Mouse (Mus musculus): Measurements from ENCODE around the gene Sox18. TPM values are rescaled to one million over a fixed set of nuclear protein-coding genes. Genes with fewer than 3 reads are reported as not detected.

Gene Sox18
- total and polyA plus RNA-seq, 2 experiments from 2014 or later = 10.6 to 14.7 TPM

DNA sequence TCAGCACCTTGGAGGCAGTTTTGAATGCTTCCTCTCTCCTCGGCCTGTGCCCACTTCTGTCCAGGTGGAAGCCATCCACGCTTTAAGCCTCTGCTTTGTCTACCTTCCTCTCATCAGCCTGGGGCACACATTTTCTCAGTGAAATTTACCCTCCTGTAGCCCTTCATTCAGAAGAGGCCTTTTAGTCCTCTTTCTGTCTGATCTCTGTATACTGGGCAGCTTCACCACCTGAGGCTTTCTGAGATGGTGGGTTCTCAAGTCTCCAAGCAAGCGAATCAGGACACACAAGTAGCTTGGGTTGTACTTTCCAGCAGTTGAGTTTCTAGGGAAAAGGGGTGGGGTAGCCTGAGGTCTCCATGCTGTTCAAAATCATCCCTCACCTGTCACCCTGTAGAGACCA lies 20.9 kb upstream of the Sox18 start:
- WGBS = 92% methylated on average over 3 of the region's 3 CpGs
- DNase-seq (ENCODE audit: low spot score) (no peak), ATAC-seq (no peak)
- no peak for TF ChIP-seq CTCF (IDR thresholded peaks at IDR 0.05; ENCODE audit: low read depth)
- Histone ChIP-seq H3K9me3 (ENCODE audit: low read length) (no peaks in the 10 kb centered on the region), H3K27me3 (ENCODE audit: insufficient read depth, low read length) (no peaks in the 10 kb centered on the region), H3K4me2 (ENCODE audit: low read depth, low read length) (peak overlapping the region; percentile 97), H3K36me3 (ENCODE audit: insufficient read depth, low read length) (peaks cover 23% of the 10 kb centered on the region), H3K27ac (no peak overlapping the region), H3K4me1 (ENCODE audit: insufficient read depth, low read length) (no peaks in the 10 kb centered on the region; the same call in 1 of the 2 replicates), H3K4me3 (ENCODE audit: low read length) (no peak overlapping the region), H3K9ac (replicated peaks; ENCODE audit: low read length) (no peak overlapping the region)

GRCm38 (mm10) chr2:181691571-181691970 lies 20.1 kb upstream of the Sox18 start:
- no peak for ATAC-seq
- TF ChIP-seq CTCF (IDR thresholded peaks at IDR 0.05; ENCODE audit: low read depth) = no peak
- Histone ChIP-seq H3K4me2 (ENCODE audit: low read depth, low read length) (no peak overlapping the region), H3K4me1 (ENCODE audit: insufficient read depth, low read length) (no peaks in the 10 kb centered on the region; the same call in 1 of the 2 replicates), H3K9me3 (ENCODE audit: low read length) (no peaks in the 10 kb centered on the region), H3K4me3 (ENCODE audit: low read length) (no peak overlapping the region), H3K9ac (replicated peaks; ENCODE audit: low read length) (no peak overlapping the region), H3K27ac (no peak overlapping the region), H3K36me3 (ENCODE audit: insufficient read depth, low read length) (peaks cover 30% of the 10 kb centered on the region), H3K27me3 (ENCODE audit: insufficient read depth, low read length) (no peaks in the 10 kb centered on the region)
- WGBS = 88% methylated on average over 4 of the region's 4 CpGs
- DNase-seq (ENCODE audit: low spot score) = no peak

- no peak overlapping the region for H3K4me3 ChIP-seq (ENCODE audit: low read length)
- H3K4me1 ChIP-seq (ENCODE audit: insufficient read depth, low read length) = no peaks in the 10 kb centered on the region; the same call in 1 of the 2 replicates
- no peak overlapping the region for H3K27ac ChIP-seq
- peaks cover 35% of the 10 kb centered on the region for H3K36me3 ChIP-seq (ENCODE audit: insufficient read depth, low read length)
- 87% methylated on average over 6 of the region's 6 CpGs for WGBS
- DNase-seq (ENCODE audit: low spot score) (no peak), ATAC-seq (no peak)
- no peaks in the 10 kb centered on the region for H3K27me3 ChIP-seq (ENCODE audit: insufficient read depth, low read length)
- H3K9me3 ChIP-seq (ENCODE audit: low read length) = no peaks in the 10 kb centered on the region
- TF ChIP-seq CTCF (IDR thresholded peaks at IDR 0.05; ENCODE audit: low read depth) = no peak
- no peak overlapping the region for H3K4me2 ChIP-seq (ENCODE audit: low read depth, low read length)
- H3K9ac ChIP-seq (replicated peaks; ENCODE audit: low read length) = no peak overlapping the region
Measured at GRCm38 (mm10) chr2:181691083-181691482, 19.6 kb upstream of the Sox18 start.

DNA sequence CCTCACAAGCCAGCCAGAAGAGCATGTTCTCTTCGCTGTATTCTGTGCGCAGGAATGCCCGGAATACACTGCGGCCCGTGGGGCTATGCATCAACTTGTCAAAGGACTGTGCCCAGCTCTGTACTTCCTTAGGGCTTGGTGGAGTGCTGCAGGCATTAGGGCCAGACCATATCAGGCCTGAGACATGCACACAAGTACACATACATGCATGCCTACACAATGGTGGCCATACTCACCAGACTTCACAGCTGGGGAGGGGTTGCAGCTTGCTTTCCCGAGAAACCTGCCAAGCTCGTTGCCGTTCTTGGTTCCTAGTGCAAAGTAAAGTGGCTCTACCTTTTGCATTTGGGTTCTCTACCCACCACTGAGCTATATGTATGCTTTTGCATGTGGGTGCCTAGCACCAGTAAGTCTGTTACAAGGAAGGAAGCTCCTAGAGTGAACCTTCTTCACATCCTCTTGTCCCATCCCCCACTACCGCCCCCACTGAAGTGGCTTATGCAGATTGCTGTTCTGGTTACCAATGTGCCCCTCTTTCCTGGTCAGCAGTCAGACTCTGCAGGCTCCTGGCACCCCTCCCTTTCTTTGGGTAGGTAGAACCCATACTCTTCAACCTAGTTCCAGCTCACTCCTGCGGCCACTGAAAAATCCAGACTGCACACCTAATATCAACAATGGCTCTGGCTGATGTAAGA lies 18.2 kb upstream of the Sox18 start:
- Histone ChIP-seq H3K36me3 (ENCODE audit: insufficient read depth, low read length) (peaks cover 39% of the 10 kb centered on the region), H3K27me3 (ENCODE audit: insufficient read depth, low read length) (no peaks in the 10 kb centered on the region), H3K27ac (no peak overlapping the region), H3K9me3 (ENCODE audit: low read length) (no peaks in the 10 kb centered on the region), H3K4me2 (ENCODE audit: low read depth, low read length) (no peak overlapping the region), H3K9ac (replicated peaks; ENCODE audit: low read length) (no peak overlapping the region), H3K4me3 (ENCODE audit: low read length) (no peak overlapping the region), H3K4me1 (ENCODE audit: insufficient read depth, low read length) (no peaks in the 10 kb centered on the region; the same call in 1 of the 2 replicates)
- no peak for DNase-seq (ENCODE audit: low spot score)
- ATAC-seq = no peak
- WGBS = 89% methylated on average over 10 of the region's 10 CpGs
- no peak for TF ChIP-seq CTCF (IDR thresholded peaks at IDR 0.05; ENCODE audit: low read depth)

- Histone ChIP-seq H3K27ac (no peak overlapping the region), H3K4me3 (ENCODE audit: low read length) (no peak overlapping the region), H3K9me3 (ENCODE audit: low read length) (no peaks in the 10 kb centered on the region), H3K36me3 (ENCODE audit: insufficient read depth, low read length) (peaks cover 39% of the 10 kb centered on the region), H3K4me2 (ENCODE audit: low read depth, low read length) (no peak overlapping the region), H3K9ac (replicated peaks; ENCODE audit: low read length) (no peak overlapping the region), H3K27me3 (ENCODE audit: insufficient read depth, low read length) (no peaks in the 10 kb centered on the region), H3K4me1 (ENCODE audit: insufficient read depth, low read length) (no peaks in the 10 kb centered on the region)
- ATAC-seq (no peak), DNase-seq (ENCODE audit: low spot score) (no peak)
- WGBS = 93% methylated on average over 8 of the region's 8 CpGs
- no peak for TF ChIP-seq CTCF (IDR thresholded peaks at IDR 0.05; ENCODE audit: low read depth)
Measured at GRCm38 (mm10) chr2:181687586-181687985, 16.1 kb upstream of the Sox18 start.

GRCm38 (mm10) chr2:181685686-181686085 lies 14.2 kb upstream of the Sox18 start:
- Histone ChIP-seq H3K4me3 (ENCODE audit: low read length) (no peak overlapping the region), H3K9ac (replicated peaks; ENCODE audit: low read length) (no peak overlapping the region), H3K27ac (no peak overlapping the region), H3K36me3 (ENCODE audit: insufficient read depth, low read length) (peaks cover 39% of the 10 kb centered on the region), H3K9me3 (ENCODE audit: low read length) (no peaks in the 10 kb centered on the region), H3K4me1 (ENCODE audit: insufficient read depth, low read length) (no peaks in the 10 kb centered on the region), H3K27me3 (ENCODE audit: insufficient read depth, low read length) (no peaks in the 10 kb centered on the region), H3K4me2 (ENCODE audit: low read depth, low read length) (no peak overlapping the region)
- ATAC-seq (no peak), DNase-seq (ENCODE audit: low spot score) (no peak)
- TF ChIP-seq CTCF (IDR thresholded peaks at IDR 0.05; ENCODE audit: low read depth) = no peak
- 97% methylated on average over 4 of the region's 4 CpGs for WGBS

- DNase-seq (ENCODE audit: low spot score) (no peak), ATAC-seq (no peak)
- peaks cover 38% of the 10 kb centered on the region for H3K36me3 ChIP-seq (ENCODE audit: insufficient read depth, low read length)
- TF ChIP-seq CTCF (IDR thresholded peaks at IDR 0.05; ENCODE audit: low read depth) = no peak
- no peaks in the 10 kb centered on the region for H3K27me3 ChIP-seq (ENCODE audit: insufficient read depth, low read length)
- no peaks in the 10 kb centered on the region for H3K4me1 ChIP-seq (ENCODE audit: insufficient read depth, low read length)
- H3K9me3 ChIP-seq (ENCODE audit: low read length) = no peaks in the 10 kb centered on the region
- no peak overlapping the region for H3K4me2 ChIP-seq (ENCODE audit: low read depth, low read length)
- no peak overlapping the region for H3K9ac ChIP-seq (replicated peaks; ENCODE audit: low read length)
- WGBS = 74% methylated on average over 1 of the region's 1 CpGs
- H3K27ac ChIP-seq = no peak overlapping the region
- H3K4me3 ChIP-seq (ENCODE audit: low read length) = no peak overlapping the region
Measured at GRCm38 (mm10) chr2:181684713-181685112, 13.3 kb upstream of the Sox18 start.
